Mouse (Mus musculus): ENCODE results near the gene Bud31.
A peak's percentile ranks its signal among the peaks of the same experiment; 100 is the strongest.
"Not testable (repeated sequence)": the region's sequence is repeated elsewhere in the genome, so short reads cannot be mapped to it uniquely, and the experiment has no call there.

The Bud31 gene

GRCm38 (mm10) chr5:145139571-145140519 is at the start of gene Bud31, which contains the start of gene Pdap1:
Gene Bud31 (plus strand): TSS chr5:145140362.
Gene Pdap1 (minus strand): TSS chr5:145140238.
- peak; percentile 93 for ATAC-seq (ENCODE audit: low TSS enrichment)

GRCm38 (mm10) chr5:145096195-145096594 is 44.0 kb upstream of the Bud31 start:
- no peak for ATAC-seq (ENCODE audit: low TSS enrichment)

- ATAC-seq (ENCODE audit: low TSS enrichment), result no peak
Measured at GRCm38 (mm10) chr5:145098340-145098821, 41.8 kb upstream of the Bud31 start.

- no peak for ATAC-seq (ENCODE audit: low TSS enrichment)
Measured at GRCm38 (mm10) chr5:145100960-145101359, 39.2 kb upstream of the Bud31 start.

GRCm38 (mm10) chr5:145101451-145101850 is 38.7 kb upstream of the Bud31 start:
- not testable (repeated sequence) for ATAC-seq (ENCODE audit: low TSS enrichment)

DNA sequence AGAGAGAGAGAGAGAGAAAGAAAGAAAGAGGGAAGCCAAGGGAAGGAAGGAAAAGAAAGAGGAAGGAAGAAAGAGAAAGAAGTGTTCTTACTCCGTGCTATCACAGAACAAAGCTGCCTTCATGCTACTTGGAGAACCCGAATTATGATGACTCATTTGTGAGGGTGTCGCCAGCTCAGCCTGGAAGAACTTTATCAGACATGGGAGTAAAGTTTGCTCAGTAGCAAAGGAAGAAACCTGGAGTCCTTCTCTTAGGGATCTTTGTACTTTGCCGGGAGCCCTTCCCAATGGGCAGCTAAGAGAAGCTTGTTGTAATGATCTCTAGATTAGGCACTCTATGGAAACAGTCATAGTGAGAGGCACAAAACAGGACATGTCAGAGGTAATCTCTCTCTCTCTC is 37.5 kb upstream of the Bud31 start:
- ATAC-seq (ENCODE audit: low TSS enrichment), result peak; percentile 44; the same call in 1 of the 2 replicates

GRCm38 (mm10) chr5:145104328-145104727 is 35.8 kb upstream of the Bud31 start:
- peak; percentile 55 for ATAC-seq (ENCODE audit: low TSS enrichment)

DNA sequence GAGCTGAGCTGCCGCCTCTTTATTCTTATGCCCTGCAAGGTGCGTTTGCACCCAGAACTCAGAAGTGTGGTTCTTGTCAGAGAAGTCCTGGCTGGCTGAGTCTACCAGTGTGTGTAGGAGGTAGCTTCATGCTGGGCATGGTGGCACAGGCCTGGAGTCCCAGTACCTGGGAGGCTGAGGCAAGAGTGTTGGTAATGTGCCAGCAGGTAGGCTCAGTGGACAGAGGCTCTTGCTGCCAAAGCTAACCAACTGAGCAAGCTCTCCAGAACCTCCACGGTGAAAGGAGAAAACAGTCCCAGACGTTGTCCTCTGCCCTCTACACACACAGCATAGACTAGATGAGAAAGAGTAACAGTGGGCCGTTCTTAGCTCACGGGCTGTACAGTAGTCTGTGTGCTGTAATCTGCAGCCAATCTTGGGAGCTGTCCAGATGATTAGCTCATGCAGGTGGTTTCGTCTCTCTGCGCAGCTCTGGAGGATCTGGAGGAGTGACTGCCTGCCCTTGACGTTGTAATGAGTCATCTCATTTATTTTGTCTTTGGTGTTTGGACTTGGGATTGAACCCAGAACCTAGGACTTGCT is 34.4 kb upstream of the Bud31 start:
- no peak; the same call in 1 of the 2 replicates for ATAC-seq (ENCODE audit: low TSS enrichment)

- ATAC-seq (ENCODE audit: low TSS enrichment), result no peak
Measured at GRCm38 (mm10) chr5:145110401-145110800, 29.8 kb upstream of the Bud31 start.

- ATAC-seq (ENCODE audit: low TSS enrichment), result no peak
Measured at GRCm38 (mm10) chr5:145112566-145112965, 27.6 kb upstream of the Bud31 start.

GRCm38 (mm10) chr5:145113416-145113815 is 26.7 kb upstream of the Bud31 start:
- ATAC-seq (ENCODE audit: low TSS enrichment), result no peak

DNA sequence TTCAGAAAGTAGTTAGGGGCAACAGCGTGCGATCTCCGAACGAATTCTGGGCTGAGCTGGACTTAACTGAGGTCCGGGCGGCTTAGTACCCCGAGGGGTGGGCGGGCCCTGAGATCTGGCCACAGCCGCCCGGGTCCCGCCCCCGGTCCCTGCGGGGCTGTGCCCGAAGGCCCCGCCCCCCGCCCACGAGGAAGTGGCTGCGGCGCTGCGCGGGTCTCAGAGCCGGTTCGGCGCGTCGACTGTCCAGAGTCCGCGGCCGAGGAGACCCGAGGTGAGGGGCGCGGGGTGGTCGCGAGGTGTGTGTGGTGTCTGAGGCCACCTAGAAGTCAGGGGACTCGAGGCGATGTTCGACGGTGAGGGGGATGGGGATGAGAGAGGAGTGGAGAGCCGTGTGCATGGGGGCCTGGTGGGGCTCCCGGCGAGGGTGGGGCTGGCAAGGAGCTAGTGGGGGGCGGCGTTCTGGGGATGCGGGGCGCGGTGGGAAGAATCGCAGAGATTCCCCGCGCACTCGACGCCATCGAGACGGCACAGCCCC is 26.0 kb upstream of the Bud31 start, which contains the start of gene Arpc1b:
Arpc1b (plus strand) TSS at position 145 of the 535 bp plus-strand sequence.
- ATAC-seq (ENCODE audit: low TSS enrichment), result no peak

- ATAC-seq (ENCODE audit: low TSS enrichment), result no peak
Measured at GRCm38 (mm10) chr5:145114606-145115473, 25.3 kb upstream of the Bud31 start.

GRCm38 (mm10) chr5:145115736-145116135 is 24.4 kb upstream of the Bud31 start:
- ATAC-seq (ENCODE audit: low TSS enrichment), result no peak

GRCm38 (mm10) chr5:145116316-145116715 is 23.8 kb upstream of the Bud31 start:
- 0 out of 2 replicates have a peak, but pooled peaks have one; percentile 29 for ATAC-seq (ENCODE audit: low TSS enrichment)

DNA sequence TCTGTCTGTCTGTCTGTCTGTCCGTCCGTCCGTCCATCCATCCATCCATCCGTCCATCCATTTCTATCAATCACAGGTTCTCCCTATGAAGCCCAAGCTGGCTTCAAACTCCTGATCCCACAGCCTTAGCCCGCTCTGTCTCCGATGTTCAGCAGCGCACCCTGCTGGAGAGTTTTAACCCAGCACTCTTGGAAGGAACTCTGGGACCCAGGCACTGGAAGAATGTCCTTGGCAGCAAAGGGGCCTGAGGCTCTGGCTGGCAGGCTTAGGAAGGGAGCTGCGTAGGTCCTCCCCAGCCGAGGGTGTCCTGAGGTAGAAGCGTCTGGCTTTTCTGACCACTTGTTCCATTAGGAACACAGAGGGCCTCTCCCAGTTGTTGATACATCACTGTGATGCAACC is 23.2 kb upstream of the Bud31 start:
- ATAC-seq (ENCODE audit: low TSS enrichment), result no peak

GRCm38 (mm10) chr5:145118005-145118404 is 22.2 kb upstream of the Bud31 start:
- ATAC-seq (ENCODE audit: low TSS enrichment), result no peak

- ATAC-seq (ENCODE audit: low TSS enrichment), result no peak
Measured at GRCm38 (mm10) chr5:145118461-145118860, 21.7 kb upstream of the Bud31 start.

DNA sequence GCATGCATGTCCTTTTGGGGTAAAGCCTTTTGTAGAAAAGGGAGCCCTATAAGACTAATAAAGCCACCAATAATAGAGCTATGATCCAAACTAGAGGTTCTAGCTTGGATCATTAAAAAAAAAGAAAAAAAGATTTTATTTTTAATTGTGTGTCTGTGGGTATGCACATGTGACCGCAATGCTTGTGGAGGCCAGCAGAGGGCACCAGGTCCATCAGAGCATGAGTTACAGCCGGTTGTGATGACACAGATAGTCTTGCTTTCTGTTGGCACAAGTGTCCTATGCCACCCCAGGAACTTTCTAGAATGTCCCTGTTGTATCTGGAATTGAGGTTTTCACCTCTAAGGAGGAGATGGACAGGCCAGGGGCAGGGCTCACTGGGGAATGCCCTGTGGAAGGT is 20.8 kb upstream of the Bud31 start:
- no peak for ATAC-seq (ENCODE audit: low TSS enrichment)

DNA sequence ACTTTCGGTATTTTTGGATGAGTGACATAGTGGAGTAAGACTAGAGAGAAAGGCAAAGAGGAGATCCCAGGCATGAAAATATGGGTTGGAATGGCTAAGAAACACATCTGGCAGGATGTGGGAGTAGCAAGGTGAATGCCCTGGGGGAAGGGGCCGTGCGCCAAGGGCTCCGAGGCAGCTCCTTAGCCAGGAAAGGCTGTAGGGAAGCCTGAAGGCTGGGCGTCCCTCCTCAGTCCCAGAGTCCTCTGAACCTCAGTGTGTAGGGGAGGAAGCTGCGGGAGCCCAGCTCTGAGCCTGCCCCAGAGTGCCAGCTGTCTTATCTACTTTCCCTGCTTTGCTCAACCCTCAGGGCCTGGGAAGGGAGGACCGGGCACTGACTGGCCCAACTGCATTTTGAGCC is 19.2 kb upstream of the Bud31 start:
- ATAC-seq (ENCODE audit: low TSS enrichment), result no peak

GRCm38 (mm10) chr5:145123396-145123795 is 16.8 kb upstream of the Bud31 start:
- no peak for ATAC-seq (ENCODE audit: low TSS enrichment)
